Mouse (Mus musculus) olfactory bulb, adult 2 months (tissue): Measurements from ENCODE around the gene Notch1.

Experiments used
- CTCF ChIP-seq: fragments of 200-500 bp; IDR thresholded peaks from 2 replicates; pipeline ENCODE4 v1.5.1; 2012; ENCODE audit warnings: low read depth, mild to moderate bottlenecking, low read length, moderate library complexity; ENCODE audit not compliant: insufficient read depth
- POLR2A ChIP-seq: fragments of 200-500 bp; IDR thresholded peaks from 2 replicates; pipeline ENCODE4 v1.6.1; 2012; ENCODE audit warnings: mild to moderate bottlenecking, low read depth, low read length, moderate library complexity; ENCODE audit not compliant: insufficient read depth

DNA sequence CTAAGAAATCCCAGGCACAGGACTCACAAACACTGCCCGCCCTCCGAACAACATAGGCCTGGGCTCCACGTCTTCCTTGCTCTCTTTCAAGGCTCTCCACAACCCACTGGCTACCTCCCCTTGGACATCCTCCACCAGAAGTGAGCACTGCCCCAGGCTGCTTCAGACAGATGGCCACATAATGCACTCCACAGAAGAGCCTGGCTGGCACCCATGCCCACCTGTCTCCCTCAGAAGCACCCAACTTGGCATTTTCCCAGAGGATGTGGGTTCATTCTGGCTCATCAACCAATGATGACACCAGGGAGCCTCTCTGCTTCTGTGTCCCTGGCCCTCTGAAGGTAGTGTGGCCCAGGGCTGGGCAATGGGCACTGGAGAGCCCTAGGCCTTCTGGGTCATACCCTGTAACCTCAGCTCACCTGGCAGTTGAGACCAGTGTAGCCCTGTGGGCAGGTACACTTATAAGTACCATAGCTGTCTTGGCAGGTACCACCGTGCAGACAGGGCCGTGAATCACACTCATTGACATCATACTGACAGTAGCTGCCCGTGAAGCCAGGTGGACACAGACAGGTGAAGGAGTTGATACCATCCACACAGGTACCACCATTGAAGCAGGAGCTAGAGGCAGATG, 44.7 kb downstream of the Notch1 start:
- TF ChIP-seq POLR2A (no peak), CTCF (no peak)
